Mouse (Mus musculus): ENCODE results near the gene Uts2b. TPM values are rescaled to one million over a fixed set of nuclear protein-coding genes. Genes with fewer than 3 reads are reported as not detected.
"Not testable (repeated sequence)": the region's sequence is repeated elsewhere in the genome, so short reads cannot be mapped to it uniquely, and the experiment has no call there.

Uts2b gene
- polyA plus RNA-seq, 1 experiment = not detected

- 75% methylated on average over 1 of the region's 1 CpGs for WGBS
- Histone ChIP-seq H3K27ac (ENCODE audit: insufficient read depth, low read depth, low read length) (no peak overlapping the region), H3K4me1 (ENCODE audit: control insufficient read depth, insufficient read depth, low read length) (no peaks in the 10 kb centered on the region), H3K36me3 (ENCODE audit: control insufficient read depth, insufficient read depth, low read length) (no peaks in the 10 kb centered on the region), H3K4me3 (ENCODE audit: insufficient read depth, low read depth, low read length) (no peak overlapping the region), H3K27me3 (replicated peaks; ENCODE audit: control insufficient read depth, insufficient read depth, low read length) (no peaks in the 10 kb centered on the region)
- TF ChIP-seq CTCF (conservative IDR thresholded peaks at IDR 0.05; ENCODE audit: insufficient read depth, insufficient read length, low read depth, low read length) = no peak
- TF ChIP-seq POLR2A (IDR thresholded peaks at IDR 0.05; ENCODE audit: low read depth, low read length) = no peak
- no peak for DNase-seq
Measured at GRCm38 (mm10) chr16:27348359-27348758, 21.7 kb downstream of the Uts2b start.

- H3K4me1 ChIP-seq (ENCODE audit: control insufficient read depth, insufficient read depth, low read length) = no peaks in the 10 kb centered on the region
- H3K4me3 ChIP-seq (ENCODE audit: insufficient read depth, low read depth, low read length) = no peak overlapping the region
- H3K27ac ChIP-seq (ENCODE audit: insufficient read depth, low read depth, low read length) = no peak overlapping the region
- 24% methylated on average over 3 of the region's 3 CpGs for WGBS
- DNase-seq = peak; percentile 70
- H3K27me3 ChIP-seq (replicated peaks; ENCODE audit: control insufficient read depth, insufficient read depth, low read length) = no peaks in the 10 kb centered on the region
- TF ChIP-seq POLR2A (IDR thresholded peaks at IDR 0.05; ENCODE audit: low read depth, low read length) (no peak), CTCF (conservative IDR thresholded peaks at IDR 0.05; ENCODE audit: insufficient read depth, insufficient read length, low read depth, low read length) (no peak)
- no peaks in the 10 kb centered on the region for H3K36me3 ChIP-seq (ENCODE audit: control insufficient read depth, insufficient read depth, low read length)
Measured at GRCm38 (mm10) chr16:27347521-27347920, 22.5 kb downstream of the Uts2b start.

GRCm38 (mm10) chr16:27326463-27326862, 43.6 kb downstream of the Uts2b start:
- Histone ChIP-seq H3K4me3 (ENCODE audit: insufficient read depth, low read depth, low read length) (no peak overlapping the region), H3K4me1 (ENCODE audit: control insufficient read depth, insufficient read depth, low read length) (no peaks in the 10 kb centered on the region), H3K27me3 (replicated peaks; ENCODE audit: control insufficient read depth, insufficient read depth, low read length) (no peaks in the 10 kb centered on the region), H3K27ac (ENCODE audit: insufficient read depth, low read depth, low read length) (no peak overlapping the region), H3K36me3 (ENCODE audit: control insufficient read depth, insufficient read depth, low read length) (no peaks in the 10 kb centered on the region)
- 89% methylated on average over 2 of the region's 2 CpGs for WGBS
- DNase-seq = no peak
- TF ChIP-seq POLR2A (IDR thresholded peaks at IDR 0.05; ENCODE audit: low read depth, low read length) (no peak), CTCF (conservative IDR thresholded peaks at IDR 0.05; ENCODE audit: insufficient read depth, insufficient read length, low read depth, low read length) (no peak)

GRCm38 (mm10) chr16:27322047-27322446, 48.0 kb downstream of the Uts2b start:
- Histone ChIP-seq H3K36me3 (ENCODE audit: control insufficient read depth, insufficient read depth, low read length) (no peaks in the 10 kb centered on the region), H3K4me3 (ENCODE audit: insufficient read depth, low read depth, low read length) (no peak overlapping the region)

GRCm38 (mm10) chr16:27319099-27319498, 50.9 kb downstream of the Uts2b start:
- no peaks in the 10 kb centered on the region for H3K27me3 ChIP-seq (replicated peaks; ENCODE audit: control insufficient read depth, insufficient read depth, low read length)
- no peaks in the 10 kb centered on the region for H3K36me3 ChIP-seq (ENCODE audit: control insufficient read depth, insufficient read depth, low read length)
- no peaks in the 10 kb centered on the region for H3K4me1 ChIP-seq (ENCODE audit: control insufficient read depth, insufficient read depth, low read length)
- no peak for DNase-seq
- 85% methylated on average over 1 of the region's 1 CpGs for WGBS
- H3K27ac ChIP-seq (ENCODE audit: insufficient read depth, low read depth, low read length) = no peak overlapping the region
- TF ChIP-seq POLR2A (IDR thresholded peaks at IDR 0.05; ENCODE audit: low read depth, low read length) = no peak
- H3K4me3 ChIP-seq (ENCODE audit: insufficient read depth, low read depth, low read length) = no peak overlapping the region

More at GRCm38 (mm10) chr16:27322047-27322446, 48.0 kb downstream of the Uts2b start:
- Histone ChIP-seq H3K27ac (ENCODE audit: insufficient read depth, low read depth, low read length) (no peak overlapping the region), H3K27me3 (replicated peaks; ENCODE audit: control insufficient read depth, insufficient read depth, low read length) (no peaks in the 10 kb centered on the region), H3K4me1 (ENCODE audit: control insufficient read depth, insufficient read depth, low read length) (no peaks in the 10 kb centered on the region)
- no peak for TF ChIP-seq CTCF (conservative IDR thresholded peaks at IDR 0.05; ENCODE audit: insufficient read depth, insufficient read length, low read depth, low read length)
- no peak for TF ChIP-seq POLR2A (IDR thresholded peaks at IDR 0.05; ENCODE audit: low read depth, low read length)
- DNase-seq = no peak

GRCm38 (mm10) chr16:27307189-27307588, 62.9 kb downstream of the Uts2b start, which contains the start of gene Ostn:
Gene Ostn (plus strand): TSS chr16:27307489.
- not testable (repeated sequence) for H3K4me3 ChIP-seq (ENCODE audit: insufficient read depth, low read depth, low read length); H3K4me1 ChIP-seq (ENCODE audit: control insufficient read depth, insufficient read depth, low read length); H3K36me3 ChIP-seq (ENCODE audit: control insufficient read depth, insufficient read depth, low read length); DNase-seq; H3K27ac ChIP-seq (ENCODE audit: insufficient read depth, low read depth, low read length); H3K27me3 ChIP-seq (replicated peaks; ENCODE audit: control insufficient read depth, insufficient read depth, low read length)
- WGBS = 47% methylated on average over 4 of the region's 4 CpGs

Other genes with a start within 250 kb of the Uts2b start
- gene Ostn, start 62.8 kb downstream of the Uts2b start, polyA plus RNA-seq (2012; rRNA removed) = not detected in 2 replicates
- gene Ccdc50, start 18.6 kb upstream of the Uts2b start, polyA plus RNA-seq (2012; rRNA removed) = 14.9 and 17.0 TPM in 2 replicates